Mouse (Mus musculus) left cerebral cortex, postnatal 10 days (tissue): ENCODE results near the gene Arhgef39. TPM values are rescaled to one million over a fixed set of nuclear protein-coding genes. Genes with fewer than 3 reads are reported as not detected.
A peak's percentile ranks its signal among the peaks of the same experiment; 100 is the strongest.

ENCODE experiments used
- DNase-seq, 2 experiments: peaks; one replicate each; pipeline ENCODE4 v3.0.0; 2021 to 2022; ENCODE audit warnings: low spot score in 2 of 2, mixed read lengths in 1 of 2; ENCODE audit errors: extremely low spot score in 1 of 2
- intact Hi-C: fragments of 180-260 bp; cut with DNase I; formaldehyde crosslinking; loops from one replicate; pipeline ENCODE4 v1.15.1; 2025
- total RNA-seq, 2 experiments: library from RNA; stranded (reverse); gene quantifications; 2 replicates each; pipeline ENCODE4 v1.2.3; 2021

The Arhgef39 gene
- total RNA-seq, 2 experiments from 2014 or later, result 1.1 to 1.4 TPM

- DNase-seq, result no peak
- intact Hi-C loops, result no loop called here
Measured at GRCm38 (mm10) chr4:43511675-43512454, 12.4 kb upstream of the Arhgef39 start.

DNA sequence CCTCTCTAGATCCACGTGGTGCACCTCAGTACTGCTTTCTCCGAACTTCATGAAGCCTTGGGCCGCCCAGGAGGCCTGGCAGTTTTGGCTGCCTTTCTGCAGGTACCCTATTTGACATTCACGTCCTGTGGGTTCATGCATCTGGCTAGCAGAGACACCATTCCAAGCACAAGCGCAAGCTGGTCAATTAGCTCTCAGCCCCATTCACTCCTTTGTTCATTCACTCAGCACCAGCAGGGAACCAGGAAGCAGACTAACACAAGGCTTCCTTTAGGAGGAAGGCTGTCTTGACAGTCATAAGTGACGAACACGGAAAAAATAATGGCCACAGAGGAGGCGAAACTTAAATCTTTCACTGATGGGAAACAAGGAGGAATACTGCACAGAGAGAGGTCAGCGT lies 9.6 kb upstream of the Arhgef39 start:
- no peak for DNase-seq
- intact Hi-C loops, result no loop called here

- intact Hi-C loops, result no loop called here
- DNase-seq, result peak in 1 of 2 experiments; percentile 50
Measured at GRCm38 (mm10) chr4:43508666-43508997, 9.1 kb upstream of the Arhgef39 start.

- DNase-seq, result no peak
- intact Hi-C loops, result no loop called here
Measured at GRCm38 (mm10) chr4:43507938-43508665, 8.6 kb upstream of the Arhgef39 start.

GRCm38 (mm10) chr4:43506536-43507185 lies 7.2 kb upstream of the Arhgef39 start, which contains the start of gene Car9:
Gene Car9, plus strand, starts transcription at chr4:43506966.
- no peak for DNase-seq
- intact Hi-C loops, result no loop called here

DNA sequence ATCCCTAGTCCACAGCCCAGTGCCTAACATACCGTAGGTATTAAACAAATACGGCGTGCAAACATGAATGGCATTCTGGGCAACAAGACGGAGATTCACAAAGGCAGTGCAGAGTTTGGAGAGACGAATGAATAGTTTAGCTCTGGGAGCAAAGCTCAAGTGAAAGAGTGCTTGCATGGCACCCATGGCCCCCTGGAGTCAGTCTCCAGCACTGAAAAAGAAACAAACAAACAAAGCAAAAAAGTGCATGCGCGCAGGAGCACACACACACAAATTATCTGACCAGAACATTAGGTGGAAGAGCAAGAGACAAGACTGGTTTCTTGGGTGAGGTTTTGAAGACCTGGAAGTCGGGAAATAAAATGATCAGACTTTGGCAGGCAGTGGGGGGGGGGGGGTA lies 6.6 kb upstream of the Arhgef39 start:
- intact Hi-C loops, result no loop called here
- DNase-seq, result no peak

DNA sequence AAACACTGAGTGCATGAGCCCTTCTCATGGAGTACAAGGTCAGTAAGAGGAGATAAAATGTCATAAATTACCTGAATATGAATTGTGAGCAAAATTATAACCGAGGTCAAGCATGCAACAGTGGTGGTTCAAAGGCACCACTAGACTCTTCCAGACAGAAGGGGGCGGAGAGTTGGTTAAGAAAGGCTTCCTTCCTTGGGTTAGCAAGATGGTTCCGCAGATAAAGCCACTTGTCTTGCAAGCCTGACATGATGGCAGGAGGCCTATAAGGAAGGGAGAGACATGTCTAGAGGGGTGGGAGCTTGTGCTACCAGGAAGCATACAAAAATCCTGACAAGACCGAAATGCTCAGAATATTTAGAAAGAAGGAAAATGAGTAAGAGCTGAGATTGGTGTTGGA lies 4.8 kb upstream of the Arhgef39 start:
- DNase-seq, result no peak
- intact Hi-C loops, result no loop called here

DNA sequence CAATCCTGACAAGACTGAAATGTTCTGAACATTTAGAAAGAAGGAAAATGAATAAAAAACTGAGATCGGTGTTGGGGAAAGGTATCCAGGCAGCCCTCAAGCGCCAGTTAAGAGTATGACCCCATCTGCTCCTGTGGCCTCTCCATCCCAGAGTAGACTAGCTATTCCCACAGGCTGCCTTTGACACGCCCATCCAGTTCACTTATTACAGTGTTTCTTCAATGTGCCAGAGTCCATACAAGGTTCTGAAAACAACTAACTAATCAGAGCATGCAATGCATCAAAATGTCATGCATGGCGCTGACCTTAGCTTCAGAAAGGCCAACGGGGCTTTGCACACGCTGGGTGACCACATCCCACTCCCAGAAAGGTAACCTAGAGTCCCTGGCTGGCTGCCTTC lies 4.0 kb upstream of the Arhgef39 start:
- DNase-seq, result no peak
- intact Hi-C loops, result no loop called here

- intact Hi-C loops, result no loop called here
Measured at GRCm38 (mm10) chr4:43503041-43503440, 3.5 kb upstream of the Arhgef39 start.

GRCm38 (mm10) chr4:43498983-43499382 lies 512 bp downstream of the Arhgef39 start:
- no peak for DNase-seq
- intact Hi-C loops, result no loop called here

More at GRCm38 (mm10) chr4:43503041-43503440, 3.5 kb upstream of the Arhgef39 start:
- DNase-seq, result no peak

- intact Hi-C loops, result no loop called here
- DNase-seq, result no peak
Measured at GRCm38 (mm10) chr4:43497946-43498345, 1.5 kb downstream of the Arhgef39 start.

GRCm38 (mm10) chr4:43497405-43497804 lies 2.1 kb downstream of the Arhgef39 start:
- DNase-seq, result no peak
- intact Hi-C loops, result no loop called here

- DNase-seq, result no peak
- intact Hi-C loops, result no loop called here
Measured at GRCm38 (mm10) chr4:43496587-43496986, 2.9 kb downstream of the Arhgef39 start.

DNA sequence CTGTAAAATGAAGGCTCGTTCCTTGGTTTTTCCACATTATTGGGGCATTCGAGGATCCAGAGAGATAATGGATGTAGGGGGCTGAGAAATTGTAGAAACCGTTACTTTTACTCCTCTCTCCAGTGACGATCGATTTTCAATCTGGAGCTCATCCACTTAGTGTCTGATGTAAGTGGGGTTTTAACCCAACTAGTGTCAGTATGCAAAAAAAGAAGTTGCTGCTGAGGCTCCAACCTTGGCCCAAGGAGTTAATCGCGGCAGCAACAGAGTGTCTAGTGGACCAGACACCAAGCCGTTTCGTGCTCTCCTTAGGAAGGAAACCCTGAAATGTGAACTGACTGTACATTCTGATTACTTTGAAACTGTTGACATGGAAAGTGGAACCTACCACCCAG lies 5.7 kb downstream of the Arhgef39 start:
- DNase-seq, result no peak
- intact Hi-C loops, result loop anchor here (5.0 kb wide), 2 partner anchors 33 to 63 kb away; no protein-coding TSS in a partner anchor

DNA sequence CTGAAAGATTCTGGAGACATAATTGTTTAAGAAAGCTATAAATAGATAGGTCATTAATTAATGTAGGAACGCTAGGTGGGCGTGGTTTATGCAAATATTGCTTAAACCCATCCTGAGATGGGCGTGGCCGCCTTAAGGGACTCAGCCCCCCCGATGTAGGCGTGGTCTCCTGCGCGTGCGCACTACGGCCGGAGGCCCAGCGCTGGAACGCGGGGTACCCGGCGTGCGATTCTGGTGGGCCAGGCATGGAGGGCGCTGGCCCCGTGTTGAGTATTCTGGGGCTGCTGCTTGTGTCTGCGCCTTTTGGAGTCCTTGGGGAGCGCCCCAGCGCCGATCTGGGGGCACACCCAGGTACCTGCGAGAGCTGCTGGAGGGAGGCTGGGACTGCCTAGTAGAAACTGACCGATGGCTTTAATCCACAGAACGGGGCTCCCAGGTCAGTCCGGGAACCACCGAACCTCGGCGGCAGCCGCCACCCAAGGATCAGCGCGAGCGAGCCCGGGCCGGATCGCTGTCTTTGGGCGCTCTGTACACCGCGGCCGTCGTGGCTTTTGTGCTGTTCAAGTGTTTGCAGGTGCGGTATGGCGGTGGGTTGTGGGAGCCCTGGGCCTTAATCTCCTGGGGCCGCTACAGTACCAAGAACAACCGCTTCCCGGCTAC lies 6.2 kb downstream of the Arhgef39 start:
- intact Hi-C loops, result loop anchor here (5.0 kb wide), 2 partner anchors 34 to 64 kb away; no protein-coding TSS in a partner anchor
- DNase-seq, result peak; percentile 95 to 96

GRCm38 (mm10) chr4:43492821-43493185 lies 6.7 kb downstream of the Arhgef39 start, which contains the start of gene Ccdc107:
Gene Ccdc107, plus strand, starts transcription at chr4:43492900.
- DNase-seq, result peak; percentile 92 to 94
- intact Hi-C loops, result loop anchor here (5.0 kb wide), 2 partner anchors 34 to 64 kb away; no protein-coding TSS in a partner anchor

GRCm38 (mm10) chr4:43492101-43492820 lies 7.2 kb downstream of the Arhgef39 start:
- DNase-seq, result no peak
- intact Hi-C loops, result loop anchor here (5.0 kb wide), 2 partner anchors 35 to 65 kb away; no protein-coding TSS in a partner anchor

DNA sequence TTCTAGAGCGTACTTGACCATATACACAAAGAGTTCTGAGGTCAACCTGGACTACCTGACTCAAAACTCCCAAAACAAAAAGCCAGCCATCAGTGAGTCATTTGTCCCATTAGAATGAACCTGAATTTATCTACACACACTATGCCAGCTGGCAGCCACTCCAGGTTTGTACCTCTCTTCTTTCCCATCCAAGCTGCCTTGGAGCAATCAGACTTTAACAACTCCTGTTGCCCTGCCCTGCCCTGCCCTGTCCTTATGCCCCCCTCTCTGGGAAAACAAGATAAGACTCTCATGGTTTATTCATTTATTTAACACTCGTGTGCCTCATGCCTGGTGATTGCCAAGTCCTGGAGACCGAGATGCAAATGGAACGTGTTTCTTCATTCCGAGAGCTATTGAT lies 8.7 kb downstream of the Arhgef39 start:
- intact Hi-C loops, result loop anchor here (5.0 kb wide), 2 partner anchors 36 to 66 kb away; no protein-coding TSS in a partner anchor
- no peak for DNase-seq
